Mouse (Mus musculus) embryonic facial prominence, embryonic 10.5 days (tissue): ENCODE data around the gene Nfix. TPM values are rescaled to one million over a fixed set of nuclear protein-coding genes. Genes with fewer than 3 reads are reported as not detected.

ENCODE experiments used
- polyA plus RNA-seq: library from polyadenylated mRNA; unstranded; fragments of >200 nt; fragmentation: Nextera tagmentation; extraction: Ambion mirVana; gene quantifications from 2 replicates; pipeline ENCODE4 v1.2.1, GENCODE M21; 2016

Nfix gene
- polyA plus RNA-seq, 1 experiment from 2014 or later, result 0.77 TPM

Other genes starting within 250 kb of the Nfix start
- 140 and 148 TPM in 2 replicates for gene Ier2, start 137.5 kb downstream of the Nfix start, polyA plus RNA-seq
- 69.1 and 71.2 TPM in 2 replicates for gene Trmt1, start 114.0 kb downstream of the Nfix start, polyA plus RNA-seq
- 30.4 and 30.8 TPM in 2 replicates for gene Nacc1, start 112.5 kb downstream of the Nfix start, polyA plus RNA-seq
- 4.3 and 5.5 TPM in 2 replicates for gene Lyl1, start 98.9 kb downstream of the Nfix start, polyA plus RNA-seq
- gene G430095P16Rik, start 77.3 kb downstream of the Nfix start, polyA plus RNA-seq, result 1.6 and 3.6 TPM in 2 replicates
- gene Dand5, start 22.5 kb upstream of the Nfix start, polyA plus RNA-seq, result 2.8 and 3.0 TPM in 2 replicates
- 45.2 and 47.3 TPM in 2 replicates for gene Gadd45gip1, start 31.2 kb upstream of the Nfix start, polyA plus RNA-seq
- gene Rad23a, start 40.3 kb upstream of the Nfix start, polyA plus RNA-seq, result 112 and 122 TPM in 2 replicates
- gene Calr, start 46.6 kb upstream of the Nfix start, polyA plus RNA-seq, result 758 and 801 TPM in 2 replicates
- gene Farsa, start 56.6 kb upstream of the Nfix start, polyA plus RNA-seq, result 133 and 138 TPM in 2 replicates
- gene Syce2, start 71.8 kb upstream of the Nfix start, polyA plus RNA-seq, result 77.8 and 83.7 TPM in 2 replicates
- 49.6 and 51.8 TPM in 2 replicates for gene Gcdh, start 93.6 kb upstream of the Nfix start, polyA plus RNA-seq
- gene Klf1, start 101.6 kb upstream of the Nfix start, polyA plus RNA-seq, result 14.5 and 15.6 TPM in 2 replicates
- gene Dnase2a, start 108.2 kb upstream of the Nfix start, polyA plus RNA-seq, result 6.1 and 10.1 TPM in 2 replicates
- 2.3 and 3.4 TPM in 2 replicates for gene Mast1, start 137.0 kb upstream of the Nfix start, polyA plus RNA-seq
- gene Rtbdn, start 146.6 kb upstream of the Nfix start, polyA plus RNA-seq, result 0.36 and 0.91 TPM in 2 replicates
- gene Gm49661, start 169.1 kb upstream of the Nfix start, polyA plus RNA-seq, result not detected in 2 replicates
- gene Prdx2, start 169.2 kb upstream of the Nfix start, polyA plus RNA-seq, result 1,193 and 1,272 TPM in 2 replicates
- gene Rnaseh2a, start 169.4 kb upstream of the Nfix start, polyA plus RNA-seq, result 147 and 148 TPM in 2 replicates
- gene Junb, start 178.4 kb upstream of the Nfix start, polyA plus RNA-seq, result 6.6 and 6.7 TPM in 2 replicates
- 19.5 and 20.0 TPM in 2 replicates for gene Hook2, start 190.3 kb upstream of the Nfix start, polyA plus RNA-seq
- gene Best2, start 214.2 kb upstream of the Nfix start, polyA plus RNA-seq, result 0.08 TPM in 1 of 2 replicates, not detected in the other
- 157 TPM in 2 replicates for gene Asna1, start 224.9 kb upstream of the Nfix start, polyA plus RNA-seq
- gene Trir, start 226.5 kb upstream of the Nfix start, polyA plus RNA-seq, result 154 and 157 TPM in 2 replicates
- 31.2 and 31.5 TPM in 2 replicates for gene Tnpo2, start 236.6 kb upstream of the Nfix start, polyA plus RNA-seq